Mouse (Mus musculus) heart, adult 2 months (tissue): ENCODE measurements around the gene Apoa5.

Source experiments
- CTCF ChIP-seq: fragments of 200-600 bp; IDR thresholded peaks from 2 replicates; pipeline ENCODE4 v1.8.1; 2022; ENCODE audit warnings: antibody characterized with exemption, mild to moderate bottlenecking, moderate library complexity
- EP300 ChIP-seq: fragments of 200-500 bp; IDR thresholded peaks from 2 replicates; pipeline ENCODE4 v1.6.1; 2011; ENCODE audit warnings: low read depth, low read length, control low read depth; ENCODE audit not compliant: insufficient read depth

DNA sequence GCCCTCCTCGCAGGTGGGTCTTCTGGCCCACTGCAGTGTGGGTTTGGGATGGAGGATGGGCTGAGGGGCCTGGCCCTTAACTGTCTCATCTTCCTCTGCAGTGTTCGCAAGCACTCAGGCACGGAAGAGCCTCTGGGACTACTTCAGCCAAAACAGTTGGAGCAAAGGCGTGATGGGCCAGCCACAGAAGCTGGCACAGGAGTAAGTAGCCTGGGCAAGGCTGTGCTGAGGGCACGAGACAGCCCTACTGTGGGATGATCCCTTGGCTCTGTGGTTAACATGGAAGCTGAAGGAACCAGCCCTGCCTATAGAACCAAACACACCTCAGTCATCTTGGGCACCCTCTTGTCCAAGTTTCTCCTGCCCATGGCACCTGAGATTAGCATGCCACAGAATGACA is 692 bp downstream of the Apoa5 start:
- TF ChIP-seq CTCF (no peak), EP300 (no peak)
